Mouse (Mus musculus) limb, embryonic 14.5 days (tissue): ENCODE data around the gene Galk1. TPM values are rescaled to one million over a fixed set of nuclear protein-coding genes. Genes with fewer than 3 reads are reported as not detected.

Source experiments
- ATAC-seq: fragments of 200-750 bp; cut with Nextera tagmentation; 2 replicates; pipeline ENCODE4 v1.8.0; 2017; ENCODE audit warnings: low read depth, moderate number of reproducible peaks, moderate TSS enrichment; ENCODE audit not compliant: low FRiP score
- DNase-seq: peaks from one replicate; pipeline ENCODE4 v3.0.0-alpha.2; 2015; ENCODE audit warnings: low spot score
- H3K27ac ChIP-seq: fragments of 300-500 bp; sonication (generic); replicated peaks from 2 replicates; pipeline ENCODE4 v1.5.1; 2014; ENCODE audit warnings: low read depth, mild to moderate bottlenecking, low read length, moderate library complexity, mixed read lengths
- H3K27me3 ChIP-seq: fragments of 300-500 bp; sonication (generic); 2 replicates; pipeline ENCODE4 v1.6.1; 2014; ENCODE audit warnings: low read length, mixed read lengths; ENCODE audit not compliant: control insufficient read depth, insufficient read depth
- H3K36me3 ChIP-seq: fragments of 300-500 bp; sonication (generic); 2 replicates; pipeline ENCODE4 v1.6.1; 2014; ENCODE audit warnings: mild to moderate bottlenecking, low read length, moderate library complexity, mixed read lengths; ENCODE audit not compliant: control insufficient read depth, insufficient read depth
- H3K4me1 ChIP-seq: fragments of 300-500 bp; sonication (generic); 2 replicates; pipeline ENCODE4 v1.6.1; 2014; ENCODE audit warnings: antibody characterized with exemption, low read length, mixed read lengths; ENCODE audit not compliant: control insufficient read depth, insufficient read depth
- H3K4me2 ChIP-seq: fragments of 300-500 bp; sonication (generic); replicated peaks from 2 replicates; pipeline ENCODE4 v1.6.1; 2014; ENCODE audit warnings: low read depth, mild to moderate bottlenecking, low read length, moderate library complexity; ENCODE audit not compliant: severe bottlenecking
- H3K4me3 ChIP-seq: fragments of 300-500 bp; sonication (generic); replicated peaks from 2 replicates; pipeline ENCODE4 v1.5.1; 2014; ENCODE audit warnings: low read length
- H3K9ac ChIP-seq: fragments of 300-500 bp; sonication (generic); 2 replicates; pipeline ENCODE4 v1.6.1; 2014; ENCODE audit warnings: mild to moderate bottlenecking, low read depth, low read length, moderate library complexity; ENCODE audit not compliant: severe bottlenecking
- H3K9me3 ChIP-seq: fragments of 300-500 bp; sonication (generic); 2 replicates; pipeline ENCODE4 v1.6.1; 2016; ENCODE audit warnings: low read length; ENCODE audit not compliant: control insufficient read depth
- POLR2A ChIP-seq: fragments of 200-500 bp; IDR thresholded peaks from 2 replicates; pipeline ENCODE4 v1.8.0; 2012; ENCODE audit warnings: inconsistent platforms, mild to moderate bottlenecking, moderate library complexity, borderline replicate concordance; ENCODE audit not compliant: insufficient read depth, insufficient read length; ENCODE audit errors: extremely low read depth
- WGBS: fragments of 180-500 bp; shearing (Covaris S2); extraction: QIAGEN DNeasy Blood & Tissue Kit; methylation state at CpG from one replicate; pipeline ENCODE4 v1.1.7; 2014; 5-methylcytosine and 5-hydroxymethylcytosine counted together
- polyA plus RNA-seq, 2 experiments: library from polyadenylated mRNA; depleted of rRNA in 1 of 2; stranded (reverse) in 1 of 2; unstranded in 1 of 2; fragments of >200 nt; fragmentation: Nextera tagmentation in 1 of 2; extraction: Ambion mirVana in 1 of 2; gene quantifications; 2 replicates each; pipeline versions ENCODE4 v1.2.1 to v1.2.3; 2012 to 2014

Galk1 gene
- polyA plus RNA-seq, 2 experiments, result 115 to 164 TPM

DNA sequence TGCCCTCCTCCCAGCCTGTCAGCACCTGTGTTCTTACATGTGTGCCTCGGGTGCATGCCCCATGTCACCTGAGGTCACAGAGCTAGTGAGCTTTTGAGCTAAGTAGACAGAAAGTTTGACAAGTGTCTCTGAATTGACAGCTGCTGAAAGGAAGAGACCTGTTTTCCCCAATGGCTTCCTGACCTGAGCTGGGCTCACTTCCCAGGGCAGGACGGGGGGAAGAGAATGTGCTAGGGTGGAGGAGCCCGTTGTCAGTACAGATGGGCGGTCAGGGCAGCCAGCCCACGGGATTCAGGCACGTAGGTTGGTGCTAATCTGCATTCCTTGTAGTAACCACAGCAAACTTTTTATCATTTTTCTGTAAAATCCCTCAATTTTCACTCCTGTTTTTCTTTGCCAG, 28.1 kb upstream of the Galk1 start:
- H3K27ac ChIP-seq, result no peak overlapping the region
- no peaks in the 10 kb centered on the region for H3K27me3 ChIP-seq
- peaks cover 54% of the 10 kb centered on the region for H3K36me3 ChIP-seq
- H3K4me2 ChIP-seq, result no peak overlapping the region
- whole genome bisulfite sequencing, result 92% methylated on average over 6 of the region's 6 CpGs
- TF ChIP-seq POLR2A, result no peak
- H3K9me3 ChIP-seq, result no peaks in the 10 kb centered on the region
- no peak overlapping the region for H3K4me3 ChIP-seq
- no peak for DNase-seq
- no peaks in the 10 kb centered on the region for H3K4me1 ChIP-seq
- no peak overlapping the region for H3K9ac ChIP-seq
- no peak for ATAC-seq

GRCm38 (mm10) chr11:116037826-116038225, 25.3 kb upstream of the Galk1 start:
- Histone ChIP-seq H3K9ac (no peak overlapping the region), H3K27ac (no peak overlapping the region), H3K4me2 (no peak overlapping the region), H3K27me3 (no peaks in the 10 kb centered on the region), H3K4me1 (no peaks in the 10 kb centered on the region), H3K4me3 (no peak overlapping the region), H3K36me3 (peaks cover 42% of the 10 kb centered on the region), H3K9me3 (no peaks in the 10 kb centered on the region)
- no peak for TF ChIP-seq POLR2A
- no peak for ATAC-seq
- no peak for DNase-seq
- WGBS, result 95% methylated on average over 9 of the region's 9 CpGs

GRCm38 (mm10) chr11:116036671-116037070, 24.2 kb upstream of the Galk1 start:
- TF ChIP-seq POLR2A, result no peak
- no peaks in the 10 kb centered on the region for H3K9me3 ChIP-seq
- H3K4me3 ChIP-seq, result no peak overlapping the region
- DNase-seq (no peak), ATAC-seq (no peak)
- 67% methylated on average over 3 of the region's 3 CpGs for WGBS
- H3K27me3 ChIP-seq, result no peaks in the 10 kb centered on the region
- peaks cover 32% of the 10 kb centered on the region for H3K36me3 ChIP-seq
- no peak overlapping the region for H3K9ac ChIP-seq
- no peak overlapping the region for H3K27ac ChIP-seq
- H3K4me1 ChIP-seq, result peaks cover under 1% of the 10 kb centered on the region
- no peak overlapping the region for H3K4me2 ChIP-seq

- Histone ChIP-seq H3K4me2 (no peak overlapping the region), H3K36me3 (peaks cover 16% of the 10 kb centered on the region), H3K27me3 (no peaks in the 10 kb centered on the region), H3K9ac (no peak overlapping the region), H3K4me3 (no peak overlapping the region), H3K27ac (no peak overlapping the region), H3K4me1 (peaks cover 8% of the 10 kb centered on the region), H3K9me3 (no peaks in the 10 kb centered on the region)
- DNase-seq, result no peak
- TF ChIP-seq POLR2A, result no peak
- WGBS, result 95% methylated on average over 6 of the region's 6 CpGs
- no peak for ATAC-seq
Observed at GRCm38 (mm10) chr11:116034584-116034983, 22.1 kb upstream of the Galk1 start.

DNA sequence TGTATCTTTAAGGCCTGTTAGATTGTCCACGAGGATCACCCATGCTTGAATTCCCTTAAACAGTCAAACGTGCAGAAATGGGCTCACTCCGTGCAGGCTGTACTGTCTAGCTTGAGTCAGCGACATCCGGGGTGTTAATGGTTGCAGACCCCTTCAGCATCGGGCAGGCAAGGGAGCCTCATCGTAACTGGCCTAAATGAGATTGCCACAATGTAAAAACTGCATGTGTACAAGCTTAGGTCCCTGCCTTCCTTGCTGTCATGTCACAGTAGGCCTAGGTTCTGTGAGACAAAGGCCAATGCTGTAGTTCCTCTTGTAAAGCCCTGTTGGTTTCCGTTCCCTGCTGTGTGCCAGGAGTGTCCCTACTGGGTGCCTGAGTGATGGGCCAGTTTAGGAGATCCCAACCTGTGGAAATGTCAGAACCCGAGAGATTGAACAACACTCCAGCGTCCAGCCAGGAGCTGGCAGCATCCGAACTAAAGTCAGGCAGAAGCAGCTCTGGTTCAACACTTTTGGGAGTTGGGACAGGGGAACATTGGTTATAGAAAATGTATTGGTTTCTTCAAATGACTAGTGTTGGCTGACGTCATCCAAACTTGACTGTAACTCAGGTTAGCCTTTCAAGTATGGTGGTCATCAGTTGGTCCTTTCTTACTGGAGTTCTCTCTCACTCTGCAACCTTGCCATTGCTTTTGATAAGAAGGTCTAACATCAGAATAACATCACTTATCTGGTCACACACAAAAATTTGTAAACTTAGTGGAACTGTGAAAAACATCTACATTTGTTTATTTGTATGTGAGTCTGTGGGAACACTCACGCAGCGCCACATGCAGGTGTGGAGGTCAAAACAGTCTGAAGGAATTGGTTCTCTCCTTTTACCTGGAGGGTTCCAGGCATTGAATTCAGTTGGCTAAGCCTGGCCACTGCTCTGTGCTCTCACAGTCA, 18.7 kb upstream of the Galk1 start:
- no peak for DNase-seq
- WGBS, result 29% methylated on average over 14 of the region's 14 CpGs

More for the DNA sequence above, 18.7 kb upstream of the Galk1 start:
- TF ChIP-seq POLR2A, result no peak
- peak overlapping the region; percentile 46 for H3K4me3 ChIP-seq
- no peaks in the 10 kb centered on the region for H3K9me3 ChIP-seq
- peaks cover 8% of the 10 kb centered on the region for H3K4me1 ChIP-seq
- peak overlapping the region; percentile 94 for H3K27ac ChIP-seq
- H3K9ac ChIP-seq, result peak overlapping the region; percentile 87
- H3K4me2 ChIP-seq, result peak overlapping the region; percentile 61
- H3K36me3 ChIP-seq, result no peaks in the 10 kb centered on the region; the same call in 1 of the 2 replicates
- peak; percentile 21; the same call in 1 of the 2 replicates for ATAC-seq
- no peaks in the 10 kb centered on the region for H3K27me3 ChIP-seq
